Mouse (Mus musculus): Measurements from ENCODE around the gene Actr5. TPM values are rescaled to one million over a fixed set of nuclear protein-coding genes. Genes with fewer than 3 reads are reported as not detected.

The Actr5 gene
- polyA plus RNA-seq, 1 experiment from 2014 or later, result 6.3 TPM

DNA sequence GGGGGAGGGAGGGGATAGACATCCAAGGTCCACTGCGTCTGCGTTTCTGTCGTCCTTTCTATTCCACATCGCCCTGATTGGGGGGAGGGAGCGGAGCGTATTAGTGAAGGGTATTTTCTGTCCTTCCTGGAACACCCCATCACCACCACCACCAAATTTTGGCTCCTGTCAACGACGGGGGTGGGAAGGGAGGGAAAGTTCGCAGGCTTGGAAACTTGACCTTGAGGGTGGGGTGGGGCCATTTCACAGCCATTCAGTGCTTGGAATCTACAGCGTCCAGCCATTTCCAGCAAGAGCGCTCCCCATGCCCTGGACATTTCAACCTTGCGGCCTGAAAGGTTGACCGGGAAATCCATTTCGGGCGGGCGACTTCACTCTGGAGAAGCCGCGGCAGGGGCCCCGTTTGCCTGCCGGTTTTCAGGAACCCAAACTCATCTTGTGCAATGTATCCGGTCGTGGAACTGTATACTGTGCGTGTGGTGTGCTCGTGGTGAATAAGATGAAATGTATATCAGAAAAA is 9.5 kb upstream of the Actr5 start:
- no peak overlapping the region for H3K4me3 ChIP-seq (replicated peaks)
- H3K36me3 ChIP-seq, result no peaks in the 10 kb centered on the region
- H3K9ac ChIP-seq, result no peak overlapping the region
- no peak overlapping the region; the same call in 1 of the 2 replicates for H3K4me2 ChIP-seq
- H3K9me3 ChIP-seq (replicated peaks), result no peaks in the 10 kb centered on the region
- 3% methylated on average over 24 of the region's 24 CpGs for WGBS (ENCODE audit: insufficient replicate concordance)
- H3K27me3 ChIP-seq, result peaks cover 98% of the 10 kb centered on the region
- ATAC-seq (ENCODE audit: low read depth) (no peak), DNase-seq (no peak)
- no peak overlapping the region for H3K27ac ChIP-seq
- peaks cover 15% of the 10 kb centered on the region for H3K4me1 ChIP-seq (replicated peaks)

DNA sequence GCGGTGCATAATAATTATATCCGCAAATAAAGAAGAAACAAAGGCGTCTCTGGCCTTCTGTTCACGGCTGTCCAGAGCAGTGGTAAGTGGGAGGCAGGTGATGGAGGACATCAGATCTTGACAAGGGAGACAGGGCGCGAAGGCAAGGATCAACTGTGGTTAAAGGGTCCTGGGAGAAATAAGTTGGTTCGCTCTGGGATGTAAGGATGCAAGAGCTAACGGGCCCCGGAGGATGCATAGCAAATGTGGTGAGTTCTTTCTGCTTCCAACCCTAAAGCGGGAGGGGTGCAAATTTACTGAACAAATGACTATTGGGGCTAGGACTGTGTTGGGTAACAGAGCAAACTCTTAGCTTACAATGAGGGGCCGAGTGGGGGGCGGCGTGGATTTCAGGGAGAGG is 9.0 kb upstream of the Actr5 start:
- DNase-seq, result no peak
- H3K27ac ChIP-seq, result no peak overlapping the region
- no peak overlapping the region for H3K4me2 ChIP-seq
- H3K27me3 ChIP-seq, result peaks cover 98% of the 10 kb centered on the region
- no peak for ATAC-seq (ENCODE audit: low read depth)
- H3K4me3 ChIP-seq (replicated peaks), result no peak overlapping the region
- H3K9ac ChIP-seq, result no peak overlapping the region
- H3K4me1 ChIP-seq (replicated peaks), result peaks cover 10% of the 10 kb centered on the region
- no peaks in the 10 kb centered on the region for H3K9me3 ChIP-seq (replicated peaks)
- no peaks in the 10 kb centered on the region for H3K36me3 ChIP-seq
- WGBS (ENCODE audit: insufficient replicate concordance), result 6% methylated on average over 13 of the region's 13 CpGs

DNA sequence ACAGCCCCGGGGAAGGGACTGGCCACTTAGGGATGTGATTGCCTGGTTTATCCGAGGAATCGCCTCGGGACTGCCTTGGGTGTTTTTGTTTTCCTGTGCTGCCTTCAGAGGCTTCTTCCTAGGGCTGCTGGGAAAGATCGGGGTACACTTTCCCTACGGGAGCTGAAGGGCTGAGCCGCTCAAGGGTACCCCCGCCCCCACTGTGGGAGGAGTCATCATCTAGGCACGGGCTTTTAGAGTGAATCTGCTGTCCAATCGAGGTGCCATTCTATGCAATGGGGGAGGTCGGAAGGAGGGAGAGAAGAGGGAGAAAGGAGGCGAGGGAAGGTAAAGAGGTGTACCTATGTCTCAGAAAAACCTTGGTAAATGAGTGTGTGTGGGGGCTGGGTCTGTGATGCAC is 8.4 kb upstream of the Actr5 start:
- ATAC-seq (ENCODE audit: low read depth), result no peak
- H3K4me2 ChIP-seq, result no peak overlapping the region
- H3K4me1 ChIP-seq (replicated peaks), result peaks cover 5% of the 10 kb centered on the region; the same call in 1 of the 2 replicates
- no peaks in the 10 kb centered on the region for H3K36me3 ChIP-seq
- DNase-seq, result no peak
- H3K27me3 ChIP-seq, result peaks cover 98% of the 10 kb centered on the region
- H3K4me3 ChIP-seq (replicated peaks), result no peak overlapping the region
- H3K27ac ChIP-seq, result no peak overlapping the region
- no peak overlapping the region for H3K9ac ChIP-seq
- WGBS (ENCODE audit: insufficient replicate concordance), result 3% methylated on average over 12 of the region's 12 CpGs
- no peaks in the 10 kb centered on the region for H3K9me3 ChIP-seq (replicated peaks)

- H3K36me3 ChIP-seq, result no peaks in the 10 kb centered on the region
- H3K4me1 ChIP-seq (replicated peaks), result peaks cover 5% of the 10 kb centered on the region; the same call in 1 of the 2 replicates
- H3K27me3 ChIP-seq, result peaks cover 98% of the 10 kb centered on the region
- ATAC-seq (ENCODE audit: low read depth), result no peak
- no peak for DNase-seq
- no peak overlapping the region for H3K9ac ChIP-seq
- H3K4me3 ChIP-seq (replicated peaks), result no peak overlapping the region
- 8% methylated on average over 11 of the region's 11 CpGs for WGBS (ENCODE audit: insufficient replicate concordance)
- no peak overlapping the region for H3K4me2 ChIP-seq
- H3K27ac ChIP-seq, result no peak overlapping the region
- H3K9me3 ChIP-seq (replicated peaks), result no peaks in the 10 kb centered on the region
Measured at GRCm38 (mm10) chr2:158616790-158617189, 7.9 kb upstream of the Actr5 start.

DNA sequence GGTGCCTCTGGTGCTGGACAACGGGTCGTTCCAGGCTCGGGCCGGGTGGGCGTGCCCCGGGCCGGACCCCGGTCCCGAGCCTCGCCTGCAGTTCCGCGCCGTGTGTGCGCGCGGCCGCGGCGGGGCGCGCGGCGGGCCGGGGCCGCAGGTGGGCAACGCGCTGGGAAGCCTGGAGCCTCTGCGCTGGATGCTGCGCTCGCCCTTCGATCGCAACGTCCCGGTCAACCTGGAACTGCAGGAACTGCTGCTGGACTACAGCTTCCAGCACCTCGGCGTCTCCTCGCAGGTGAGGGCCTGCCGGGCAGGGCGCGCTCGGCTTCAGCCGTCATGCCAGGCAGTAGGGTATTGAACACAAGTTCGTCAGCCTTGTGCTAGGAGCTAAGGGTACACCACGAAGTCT is 543 bp downstream of the Actr5 start:
- ATAC-seq (ENCODE audit: low read depth), result peak; percentile 64

DNA sequence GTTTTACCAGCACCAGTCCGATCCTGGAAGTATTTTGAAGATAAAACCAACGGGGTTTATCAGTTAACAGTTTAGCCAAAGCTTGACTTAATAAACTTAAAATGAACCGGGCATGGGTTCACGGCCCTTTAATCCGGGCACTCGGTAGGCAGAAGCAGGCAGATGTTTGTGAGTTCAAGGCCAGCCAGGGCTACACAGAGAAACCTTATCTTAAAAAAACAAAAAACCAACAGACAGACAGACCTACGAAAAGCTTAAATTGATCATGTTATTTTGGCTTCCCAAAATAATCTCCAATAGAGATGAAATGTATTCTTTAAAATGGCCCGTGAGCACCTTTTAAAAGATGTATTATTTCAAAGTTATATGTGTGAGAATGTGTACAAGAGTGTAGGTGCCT is 1.0 kb downstream of the Actr5 start:
- Histone ChIP-seq H3K27me3 (peaks cover 17% of the 10 kb centered on the region), H3K9ac (peak overlapping the region; percentile 85), H3K4me1 (replicated peaks) (peaks cover 22% of the 10 kb centered on the region), H3K4me3 (replicated peaks) (peak overlapping the region; percentile 90), H3K4me2 (peak overlapping the region; percentile 86), H3K36me3 (peaks cover 33% of the 10 kb centered on the region), H3K27ac (peak overlapping the region; percentile 75; the same call in 1 of the 2 replicates), H3K9me3 (replicated peaks) (no peaks in the 10 kb centered on the region)
- ATAC-seq (ENCODE audit: low read depth) (no peak), DNase-seq (no peak)
- WGBS (ENCODE audit: insufficient replicate concordance), result 16% methylated on average over 8 of the region's 8 CpGs

More for the DNA sequence above, 543 bp downstream of the Actr5 start:
- peak overlapping the region; percentile 90 for H3K4me3 ChIP-seq (replicated peaks)
- WGBS (ENCODE audit: insufficient replicate concordance), result under 1% methylated on average over 44 of the region's 44 CpGs
- H3K36me3 ChIP-seq, result peaks cover 31% of the 10 kb centered on the region
- peaks cover 22% of the 10 kb centered on the region for H3K27me3 ChIP-seq
- H3K4me1 ChIP-seq (replicated peaks), result peaks cover 22% of the 10 kb centered on the region
- DNase-seq, result peak; percentile 34
- peak overlapping the region; percentile 85 for H3K9ac ChIP-seq
- H3K27ac ChIP-seq, result peak overlapping the region; percentile 75
- H3K4me2 ChIP-seq, result peak overlapping the region; percentile 86
- H3K9me3 ChIP-seq (replicated peaks), result no peaks in the 10 kb centered on the region

- Histone ChIP-seq H3K9ac (no peak overlapping the region), H3K9me3 (replicated peaks) (no peaks in the 10 kb centered on the region), H3K36me3 (peaks cover 61% of the 10 kb centered on the region), H3K27me3 (no peaks in the 10 kb centered on the region), H3K4me2 (no peak overlapping the region), H3K4me1 (replicated peaks) (peaks cover 22% of the 10 kb centered on the region), H3K4me3 (replicated peaks) (no peak overlapping the region), H3K27ac (no peak overlapping the region)
- ATAC-seq (ENCODE audit: low read depth), result no peak
- WGBS (ENCODE audit: insufficient replicate concordance), result 67% methylated on average over 3 of the region's 3 CpGs
- no peak for DNase-seq
Measured at GRCm38 (mm10) chr2:158628858-158629257, 4.2 kb downstream of the Actr5 start.

DNA sequence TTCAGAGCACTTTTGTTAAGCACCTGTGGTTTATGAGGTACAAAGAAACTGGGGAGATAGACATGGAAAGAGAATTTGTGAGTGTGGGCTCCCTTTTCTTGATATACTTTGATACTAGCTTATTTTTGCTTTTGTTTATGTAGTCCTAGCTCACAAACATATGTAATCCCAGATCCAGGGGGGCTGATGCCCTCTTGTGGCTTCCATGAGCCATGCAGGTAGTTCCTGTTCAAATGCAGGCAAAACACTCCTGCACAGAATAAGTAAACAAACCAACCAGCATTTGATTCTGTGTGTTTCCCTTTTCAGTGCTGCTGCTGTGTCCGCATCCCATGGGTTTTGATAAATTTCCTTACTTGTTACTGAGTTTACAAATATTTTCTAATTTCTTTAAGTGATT is 4.7 kb downstream of the Actr5 start:
- Histone ChIP-seq H3K4me1 (replicated peaks) (peaks cover 22% of the 10 kb centered on the region), H3K4me3 (replicated peaks) (no peak overlapping the region), H3K27me3 (no peaks in the 10 kb centered on the region), H3K4me2 (no peak overlapping the region), H3K9me3 (replicated peaks) (no peaks in the 10 kb centered on the region), H3K9ac (no peak overlapping the region), H3K27ac (no peak overlapping the region), H3K36me3 (peaks cover 64% of the 10 kb centered on the region)
- ATAC-seq (ENCODE audit: low read depth) (no peak), DNase-seq (no peak)
- 59% methylated on average over 1 of the region's 1 CpGs for WGBS (ENCODE audit: insufficient replicate concordance)

DNA sequence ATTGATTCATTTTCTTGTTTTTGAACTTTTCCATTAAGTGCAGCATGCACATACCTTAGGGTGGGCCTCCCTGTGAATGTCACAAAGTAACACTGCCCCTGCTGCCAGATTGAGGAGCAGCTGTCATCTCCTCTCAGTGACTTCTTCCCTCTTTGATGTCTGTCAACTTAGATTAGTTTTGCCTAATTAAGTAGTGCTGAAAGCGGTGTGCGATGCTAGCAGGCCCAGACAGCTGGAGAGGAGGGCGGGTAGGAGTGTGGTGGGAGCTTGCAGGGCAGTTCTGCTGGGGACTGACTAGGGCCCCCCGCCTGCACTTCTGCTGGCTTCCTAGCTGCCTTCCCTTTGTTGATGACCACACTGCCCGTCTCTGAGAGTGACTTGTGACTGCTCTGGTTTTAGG is 7.2 kb downstream of the Actr5 start:
- DNase-seq, result no peak
- H3K27ac ChIP-seq, result no peak overlapping the region
- H3K9ac ChIP-seq, result no peak overlapping the region
- no peaks in the 10 kb centered on the region for H3K27me3 ChIP-seq
- 80% methylated on average over 5 of the region's 5 CpGs for WGBS (ENCODE audit: insufficient replicate concordance)
- H3K9me3 ChIP-seq (replicated peaks), result no peaks in the 10 kb centered on the region
- no peak overlapping the region for H3K4me3 ChIP-seq (replicated peaks)
- peaks cover 88% of the 10 kb centered on the region for H3K36me3 ChIP-seq
- ATAC-seq (ENCODE audit: low read depth), result no peak
- peaks cover 6% of the 10 kb centered on the region for H3K4me1 ChIP-seq (replicated peaks)
- no peak overlapping the region for H3K4me2 ChIP-seq

DNA sequence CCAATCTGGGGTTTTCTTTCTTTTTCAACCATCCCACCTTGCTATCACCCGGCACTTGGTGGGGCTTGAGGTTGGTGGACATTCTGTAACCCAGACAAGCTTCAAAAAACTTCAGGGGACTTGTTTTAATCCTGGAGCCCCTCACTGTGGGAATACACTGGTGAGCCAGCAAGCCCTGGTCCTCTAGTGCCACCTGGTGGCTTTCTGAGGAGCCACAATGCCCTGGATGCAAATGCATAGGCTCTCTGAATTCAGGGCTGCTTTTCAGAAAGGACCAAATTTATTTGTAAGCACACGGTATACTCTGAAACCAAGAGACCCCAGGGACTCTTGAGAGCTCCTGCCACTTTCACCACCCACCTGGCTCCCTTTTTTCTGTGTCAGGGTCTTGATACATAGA is 17.2 kb downstream of the Actr5 start:
- no peaks in the 10 kb centered on the region for H3K9me3 ChIP-seq (replicated peaks)
- DNase-seq (peak; percentile 21), ATAC-seq (ENCODE audit: low read depth) (no peak)
- no peak overlapping the region for H3K27ac ChIP-seq
- no peak overlapping the region for H3K9ac ChIP-seq
- H3K4me2 ChIP-seq, result no peak overlapping the region
- WGBS (ENCODE audit: insufficient replicate concordance), result 20% methylated on average over 2 of the region's 2 CpGs
- no peaks in the 10 kb centered on the region for H3K4me1 ChIP-seq (replicated peaks)
- H3K36me3 ChIP-seq, result peaks cover 39% of the 10 kb centered on the region
- H3K4me3 ChIP-seq (replicated peaks), result no peak overlapping the region
- H3K27me3 ChIP-seq, result no peaks in the 10 kb centered on the region

DNA sequence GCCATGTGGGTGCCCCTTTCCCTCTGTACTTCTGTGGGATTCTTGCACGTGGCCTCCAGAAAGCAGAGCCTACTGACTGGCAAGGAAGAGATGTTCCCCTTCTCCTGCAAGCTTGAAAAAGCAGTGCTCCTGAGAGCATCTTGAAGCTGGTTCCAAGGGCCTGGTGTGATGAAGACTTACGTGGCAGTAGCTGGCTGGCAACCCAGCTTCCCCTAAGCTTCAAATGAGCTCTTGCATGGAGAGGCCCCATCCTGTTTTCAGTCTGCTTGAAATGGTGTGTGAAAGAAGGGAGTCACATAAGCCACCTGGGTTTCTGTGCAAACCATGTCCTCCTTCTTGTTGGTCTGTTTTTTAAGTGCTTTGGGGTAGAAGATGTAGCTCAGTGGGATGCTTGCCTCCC is 17.9 kb downstream of the Actr5 start:
- H3K27ac ChIP-seq, result no peak overlapping the region
- no peak overlapping the region for H3K4me2 ChIP-seq
- H3K9me3 ChIP-seq (replicated peaks), result no peaks in the 10 kb centered on the region
- no peak overlapping the region for H3K9ac ChIP-seq
- H3K36me3 ChIP-seq, result peaks cover 32% of the 10 kb centered on the region
- no peaks in the 10 kb centered on the region for H3K27me3 ChIP-seq
- ATAC-seq (ENCODE audit: low read depth) (no peak), DNase-seq (no peak)
- 81% methylated on average over 2 of the region's 2 CpGs for WGBS (ENCODE audit: insufficient replicate concordance)
- H3K4me3 ChIP-seq (replicated peaks), result no peak overlapping the region
- no peaks in the 10 kb centered on the region for H3K4me1 ChIP-seq (replicated peaks)

- Histone ChIP-seq H3K9me3 (replicated peaks) (no peaks in the 10 kb centered on the region), H3K36me3 (peaks cover 20% of the 10 kb centered on the region), H3K9ac (no peak overlapping the region), H3K27ac (no peak overlapping the region), H3K4me1 (replicated peaks) (no peaks in the 10 kb centered on the region), H3K4me2 (no peak overlapping the region), H3K27me3 (no peaks in the 10 kb centered on the region), H3K4me3 (replicated peaks) (no peak overlapping the region)
- DNase-seq, result no peak
- ATAC-seq (ENCODE audit: low read depth), result no peak
- WGBS (ENCODE audit: insufficient replicate concordance), result 81% methylated on average over 3 of the region's 3 CpGs
Measured at GRCm38 (mm10) chr2:158643791-158644190, 19.1 kb downstream of the Actr5 start.

Data from liver, embryonic 13.5 days (tissue).